Mouse (Mus musculus) lung, adult 2 months (tissue): Measurements from ENCODE around the gene Tlx3. TPM values are rescaled to one million over a fixed set of nuclear protein-coding genes. Genes with fewer than 3 reads are reported as not detected.
A peak's percentile ranks its signal among the peaks of the same experiment; 100 is the strongest.

ENCODE experiments used
- DNase-seq: peaks from one replicate; pipeline ENCODE4 v3.0.0; 2022
- H3K4me1 ChIP-seq: fragments of 200-500 bp; 2 replicates; pipeline ENCODE4 v1.6.1; 2011; ENCODE audit warnings: low read length; ENCODE audit not compliant: control insufficient read depth, insufficient read depth
- H3K4me3 ChIP-seq: fragments of 200-500 bp; replicated peaks from 2 replicates; pipeline ENCODE3; 2011; ENCODE audit warnings: low read depth, mild to moderate bottlenecking, control low read depth, low read length; ENCODE audit errors: extremely low read depth
- CTCF ChIP-seq: fragments of 200-500 bp; IDR thresholded peaks from 2 replicates; pipeline ENCODE4 v1.5.1; 2011; ENCODE audit warnings: mild to moderate bottlenecking, low read length, control low read depth; ENCODE audit not compliant: insufficient read depth
- POLR2A ChIP-seq: fragments of 200-500 bp; IDR thresholded peaks from 2 replicates; pipeline ENCODE4 v1.6.1; 2011; ENCODE audit warnings: low read depth, mild to moderate bottlenecking, control low read depth, low read length, borderline replicate concordance; ENCODE audit errors: extremely low read depth
- WGBS: fragments of 180-500 bp; shearing (Covaris S2); methylation state at CpG from one replicate; pipeline ENCODE4 v1.1.7; 2018; 5-methylcytosine and 5-hydroxymethylcytosine counted together
- polyA plus RNA-seq: library from polyadenylated mRNA; depleted of rRNA; stranded (reverse); fragments of >200 nt; gene quantifications from 2 replicates; pipeline ENCODE4 v1.2.3, GENCODE M21; 2012

Gene Tlx3
- polyA plus RNA-seq, 1 experiment, result not detected

DNA sequence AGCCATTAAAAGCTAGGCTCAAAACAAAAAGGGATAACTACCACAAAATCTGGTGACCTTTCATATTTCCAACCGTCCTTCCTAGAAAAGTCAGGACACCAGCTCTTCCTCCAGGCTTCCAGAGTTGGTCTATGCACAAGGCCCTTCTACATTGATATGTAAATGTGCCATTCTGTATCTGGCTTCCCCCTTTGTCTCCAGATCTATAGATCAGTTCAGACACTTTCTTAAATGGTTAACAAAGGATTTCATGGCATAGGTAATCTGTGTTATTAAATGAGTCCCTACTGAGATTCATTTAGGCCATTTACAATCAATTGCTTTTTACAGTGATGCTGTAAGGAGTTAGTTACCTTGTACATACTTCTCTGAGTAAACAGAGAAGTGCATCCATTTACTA, 23.6 kb downstream of the Tlx3 start:
- no peaks in the 10 kb centered on the region for H3K4me1 ChIP-seq
- WGBS, result 69% methylated on average over 1 of the region's 1 CpGs
- no peak for TF ChIP-seq CTCF
- TF ChIP-seq POLR2A, result no peak
- no peak for DNase-seq
- H3K4me3 ChIP-seq, result no peak overlapping the region

DNA sequence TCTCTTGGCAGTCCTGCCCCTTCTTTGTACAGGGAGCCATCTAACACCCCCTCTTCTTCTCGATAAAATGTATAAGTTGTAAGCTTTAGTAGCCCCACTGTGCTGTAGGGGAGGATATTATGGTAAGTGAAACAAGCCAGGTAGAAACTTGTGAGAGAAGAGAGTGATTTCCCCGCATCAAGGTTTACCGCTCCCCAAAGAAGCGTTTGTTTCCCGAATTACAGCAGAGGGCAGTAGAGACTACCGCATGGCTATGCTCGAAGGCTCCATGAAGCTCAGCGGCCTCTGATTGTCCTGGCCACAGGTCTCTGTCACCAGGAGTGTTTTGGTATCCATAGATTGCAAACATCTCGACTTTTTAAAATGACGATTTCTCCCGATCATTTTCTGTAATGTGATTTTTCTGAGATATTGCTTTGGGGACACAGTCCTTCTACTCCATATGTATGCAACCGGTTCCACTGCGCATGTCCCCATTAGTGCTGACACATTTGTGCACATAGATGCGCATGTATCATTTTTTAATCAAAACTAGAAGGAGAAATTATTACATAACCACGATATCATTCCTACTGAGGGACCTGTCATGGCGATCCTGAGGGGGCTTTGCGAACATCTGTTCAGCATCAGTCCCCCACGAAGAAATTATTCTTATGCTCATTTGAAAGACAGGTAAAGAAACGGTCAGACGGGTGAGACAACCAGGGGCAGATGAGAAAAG, 26.7 kb downstream of the Tlx3 start:
- no peak for DNase-seq
- Histone ChIP-seq H3K4me1 (no peaks in the 10 kb centered on the region), H3K4me3 (no peak overlapping the region)
- 36% methylated on average over 20 of the region's 20 CpGs for WGBS
- TF ChIP-seq CTCF (peak; percentile 81), POLR2A (no peak)

DNA sequence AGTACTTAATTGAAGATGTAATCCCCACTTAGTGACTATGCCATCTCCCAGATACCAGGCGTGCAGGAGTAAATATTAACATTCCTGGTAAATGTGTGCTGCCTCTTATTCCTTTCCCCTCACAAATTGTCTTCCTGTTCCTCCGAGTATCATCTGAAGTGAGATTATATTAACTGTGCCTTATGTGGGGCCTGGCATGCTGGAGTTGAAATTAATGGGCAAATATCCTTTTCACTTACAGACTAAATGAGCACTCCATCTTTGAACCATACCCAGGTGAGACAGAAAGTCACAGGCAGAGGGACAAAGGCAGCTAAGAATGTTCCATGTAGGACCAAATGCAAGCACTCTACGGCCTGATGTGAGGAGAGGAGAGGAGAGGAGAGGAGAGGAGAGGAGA, 27.6 kb downstream of the Tlx3 start:
- Histone ChIP-seq H3K4me3 (no peak overlapping the region), H3K4me1 (no peaks in the 10 kb centered on the region)
- TF ChIP-seq CTCF (no peak), POLR2A (no peak)
- DNase-seq, result no peak
- WGBS, result 53% methylated on average over 2 of the region's 3 CpGs

DNA sequence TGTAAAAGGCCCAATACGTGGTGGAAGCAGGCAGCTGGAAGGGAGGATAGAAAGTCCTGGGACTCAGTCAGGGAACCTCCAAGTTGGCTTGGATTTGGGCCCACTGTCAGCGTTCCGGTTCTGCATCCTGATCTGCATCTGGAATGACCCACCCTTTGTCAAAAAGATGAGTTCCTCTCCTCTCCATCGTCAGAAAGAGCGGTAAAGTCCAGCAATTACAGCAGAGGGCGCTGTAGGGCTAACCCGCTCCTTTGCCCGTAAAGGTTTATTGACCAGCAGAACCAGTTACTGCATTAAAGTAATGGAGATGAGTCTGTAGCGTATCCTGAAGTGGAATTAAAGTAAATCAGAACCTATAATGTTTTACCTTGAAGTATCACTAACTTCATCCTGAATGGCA, 32.9 kb downstream of the Tlx3 start:
- peak; percentile 37 for DNase-seq
- peak; percentile 71 for TF ChIP-seq CTCF
- TF ChIP-seq POLR2A, result no peak
- H3K4me3 ChIP-seq, result no peak overlapping the region

DNA sequence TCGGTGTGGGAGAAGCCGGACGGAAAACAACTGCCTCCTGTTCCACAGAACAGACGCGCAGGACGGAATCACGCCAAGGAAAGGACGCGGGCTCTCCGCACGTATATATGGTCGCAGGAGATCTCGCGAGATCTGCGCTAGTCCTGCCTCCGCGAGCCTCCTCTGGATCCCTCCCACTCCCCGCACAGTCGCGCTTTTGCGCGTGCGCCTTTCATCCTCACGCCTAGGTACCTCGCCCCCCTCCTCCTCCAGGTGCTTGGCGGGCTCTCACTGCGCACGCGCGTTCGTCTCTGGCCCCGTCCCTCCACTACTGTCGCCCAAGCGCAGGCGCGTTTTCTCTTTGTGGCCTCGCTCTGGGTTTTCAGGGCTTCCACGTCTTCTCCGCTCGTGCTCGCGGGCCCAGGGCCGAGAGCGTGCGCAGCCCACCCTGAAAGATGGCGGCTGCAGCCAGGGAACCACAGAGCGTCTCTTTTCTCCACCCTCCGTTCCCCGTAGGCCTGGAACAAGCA, 40.3 kb downstream of the Tlx3 start, which contains the start of gene Npm1:
Gene Npm1 (minus strand): TSS at position 209 of the 509 bp plus-strand sequence.
- peaks cover 3% of the 10 kb centered on the region; the same call in 1 of the 2 replicates for H3K4me1 ChIP-seq
- peak; percentile 98 for DNase-seq
- TF ChIP-seq POLR2A (peak; percentile 97), CTCF (no peak)
- H3K4me3 ChIP-seq, result peak within 1 kb of the TSS; percentile 67
- 5% methylated on average over 49 of the region's 49 CpGs for WGBS

More for the DNA sequence above, 32.9 kb downstream of the Tlx3 start:
- H3K4me1 ChIP-seq, result no peaks in the 10 kb centered on the region
- WGBS, result 14% methylated on average over 9 of the region's 9 CpGs

DNA sequence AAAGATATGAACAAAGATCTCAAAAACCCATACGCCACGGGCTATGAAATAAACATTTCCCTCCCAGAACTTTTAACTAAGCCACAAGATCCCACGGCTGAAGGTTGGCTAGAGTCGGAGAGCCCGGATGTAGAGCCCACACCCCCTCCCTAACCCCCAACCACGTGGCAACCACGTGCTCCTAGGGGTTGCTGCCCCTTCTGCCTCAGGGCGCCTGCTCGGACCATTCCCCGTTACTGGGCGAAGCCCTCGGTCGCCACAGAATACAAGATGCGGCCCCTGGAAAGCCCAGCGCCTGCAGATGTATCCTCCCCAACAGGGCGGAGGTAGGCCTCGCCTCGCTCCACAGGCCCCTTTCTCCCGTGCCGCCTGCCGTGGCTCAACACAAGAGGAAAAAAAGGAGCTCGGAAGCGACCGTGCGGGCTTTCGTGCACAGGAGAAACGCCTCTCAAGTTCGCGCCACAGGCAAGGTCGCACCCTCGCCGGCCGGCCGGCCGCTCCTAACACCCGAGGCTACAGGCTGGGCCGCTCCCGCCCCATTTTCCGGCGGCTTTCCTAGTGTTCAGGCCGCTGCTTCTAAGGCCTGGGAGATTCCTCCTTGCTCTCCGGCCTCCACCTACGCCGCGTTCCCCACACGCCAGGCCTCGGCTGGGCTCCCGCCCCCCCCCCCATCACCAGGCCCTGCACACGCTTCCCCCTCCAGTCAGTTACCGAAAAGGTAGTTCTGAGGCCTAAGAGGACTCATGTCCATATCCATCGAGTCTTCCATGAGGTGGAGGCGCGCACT, 41.0 kb downstream of the Tlx3 start:
- WGBS, result 2% methylated on average over 53 of the region's 53 CpGs
- peak; percentile 64 for DNase-seq
- peaks cover 3% of the 10 kb centered on the region; the same call in 1 of the 2 replicates for H3K4me1 ChIP-seq
- no peak for TF ChIP-seq CTCF
- 0 out of 2 replicates have a peak, but pooled peaks have one; percentile 12 for TF ChIP-seq POLR2A
- peak overlapping the region; percentile 61 for H3K4me3 ChIP-seq

DNA sequence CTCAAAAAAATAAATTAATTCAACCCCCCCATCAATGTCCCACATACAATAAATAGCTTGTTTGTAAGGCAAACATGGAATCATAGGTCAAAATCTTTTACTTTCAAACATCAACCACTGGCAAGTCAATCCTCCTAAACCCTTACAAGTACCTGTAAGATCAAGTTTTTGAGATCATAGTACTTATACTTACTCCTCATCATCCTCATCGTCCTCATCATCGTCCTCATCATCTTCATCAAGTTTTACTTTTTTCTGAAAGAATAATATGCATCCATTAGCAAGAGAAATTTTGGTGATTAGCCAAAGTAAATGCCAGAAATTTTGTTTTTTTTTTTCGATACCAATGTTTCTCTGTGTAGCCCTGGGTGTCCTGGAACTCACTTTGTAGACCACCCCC, 43.6 kb downstream of the Tlx3 start:
- no peak for DNase-seq
- H3K4me1 ChIP-seq, result peaks cover 3% of the 10 kb centered on the region; the same call in 1 of the 2 replicates
- no peak for TF ChIP-seq POLR2A
- TF ChIP-seq CTCF, result no peak
- H3K4me3 ChIP-seq, result no peak overlapping the region
- 88% methylated on average over 3 of the region's 3 CpGs for WGBS

DNA sequence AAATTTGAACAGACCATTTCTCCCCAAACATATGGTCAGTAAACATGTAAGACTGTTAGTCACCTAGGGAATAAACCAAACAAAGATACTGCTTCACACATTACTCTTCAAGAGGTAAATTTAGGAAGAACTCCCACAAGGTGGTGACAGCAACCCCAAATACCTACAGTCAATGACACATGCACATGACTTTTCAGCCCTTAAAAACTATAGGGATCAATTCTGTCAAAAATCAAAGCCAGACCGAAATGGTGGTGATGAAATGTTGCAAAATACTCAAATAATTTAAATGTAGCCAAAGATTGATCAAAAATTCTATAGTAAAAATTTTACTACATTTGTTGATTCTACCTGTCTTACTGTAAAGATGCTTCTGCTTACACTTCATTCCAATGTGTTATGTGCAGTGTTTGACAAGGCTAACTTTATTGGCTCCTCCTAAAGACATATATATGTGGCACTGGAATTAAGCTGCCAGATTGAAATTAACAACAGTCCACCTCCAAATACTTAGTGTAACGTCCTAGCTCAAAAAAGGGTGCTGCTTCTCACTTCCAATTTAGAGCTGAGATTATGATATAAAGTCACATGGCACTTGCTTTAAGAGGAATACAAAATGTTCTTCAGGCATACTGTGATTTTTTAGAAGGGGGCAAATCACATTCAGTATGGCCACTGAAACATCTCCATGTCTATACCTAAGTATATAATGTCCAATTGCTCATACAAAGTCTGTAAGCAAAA, 45.8 kb downstream of the Tlx3 start:
- Histone ChIP-seq H3K4me3 (no peak overlapping the region), H3K4me1 (peaks cover 3% of the 10 kb centered on the region; the same call in 1 of the 2 replicates)
- WGBS, result 72% methylated on average over 2 of the region's 2 CpGs
- no peak for DNase-seq
- TF ChIP-seq CTCF, result no peak
- no peak for TF ChIP-seq POLR2A

DNA sequence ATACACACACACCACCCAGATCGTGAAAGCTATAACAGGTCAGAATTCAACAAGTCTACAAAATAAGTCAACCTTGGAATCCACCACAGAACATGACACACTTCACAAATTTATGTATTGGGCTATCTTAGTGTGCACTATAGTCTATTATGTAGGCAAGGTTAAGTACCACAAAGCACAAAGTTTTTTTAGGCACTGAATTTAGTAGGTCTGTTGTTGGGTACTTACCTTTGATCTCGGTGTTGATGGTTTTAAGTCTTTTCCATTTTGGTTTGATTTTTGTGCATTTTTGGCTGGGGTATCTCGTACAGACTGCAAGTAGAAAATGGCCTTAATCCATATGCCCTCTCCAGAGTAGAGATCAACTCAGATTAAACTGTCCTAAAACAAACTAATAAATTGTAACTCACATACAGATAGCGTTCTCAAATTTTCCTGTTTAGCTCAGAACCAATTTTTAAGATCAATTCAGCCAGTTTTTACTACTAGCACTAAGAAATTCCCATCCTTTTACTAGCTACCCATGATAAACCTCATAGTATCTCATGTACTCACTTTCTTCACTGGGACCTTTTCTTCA, 46.9 kb downstream of the Tlx3 start:
- TF ChIP-seq POLR2A (no peak), CTCF (no peak)
- WGBS, result 77% methylated on average over 4 of the region's 4 CpGs
- Histone ChIP-seq H3K4me1 (no peaks in the 10 kb centered on the region), H3K4me3 (no peak overlapping the region)
- DNase-seq, result no peak
